Mouse (Mus musculus): ENCODE measurements around the gene Patl1.
"Not testable (repeated sequence)": the region's sequence is repeated elsewhere in the genome, so short reads cannot be mapped to it uniquely, and the experiment has no call there.

The Patl1 gene

DNA sequence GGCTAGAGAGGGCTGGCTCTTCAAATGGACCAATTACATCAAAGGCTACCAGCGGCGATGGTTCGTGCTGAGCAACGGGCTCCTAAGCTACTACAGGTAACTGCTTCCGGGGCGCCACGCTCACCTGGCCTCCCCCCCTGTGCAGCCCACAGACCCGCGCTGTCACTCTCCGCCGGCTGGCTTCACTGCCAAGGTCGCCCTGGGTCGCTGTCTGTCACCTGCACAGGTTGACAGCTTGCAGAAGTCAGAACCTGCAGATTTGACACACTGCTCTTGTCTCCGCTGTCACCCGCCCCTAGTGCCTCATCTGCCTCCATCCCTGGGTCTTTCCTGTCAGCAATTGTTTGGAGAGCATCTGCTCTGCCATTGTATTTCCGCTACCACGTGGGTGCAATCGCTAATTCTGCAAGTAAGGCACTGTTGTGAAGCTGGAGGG, 54.0 kb downstream of the Patl1 start:
- DNase-seq (ENCODE audit: low spot score), result peak; percentile 23

DNA sequence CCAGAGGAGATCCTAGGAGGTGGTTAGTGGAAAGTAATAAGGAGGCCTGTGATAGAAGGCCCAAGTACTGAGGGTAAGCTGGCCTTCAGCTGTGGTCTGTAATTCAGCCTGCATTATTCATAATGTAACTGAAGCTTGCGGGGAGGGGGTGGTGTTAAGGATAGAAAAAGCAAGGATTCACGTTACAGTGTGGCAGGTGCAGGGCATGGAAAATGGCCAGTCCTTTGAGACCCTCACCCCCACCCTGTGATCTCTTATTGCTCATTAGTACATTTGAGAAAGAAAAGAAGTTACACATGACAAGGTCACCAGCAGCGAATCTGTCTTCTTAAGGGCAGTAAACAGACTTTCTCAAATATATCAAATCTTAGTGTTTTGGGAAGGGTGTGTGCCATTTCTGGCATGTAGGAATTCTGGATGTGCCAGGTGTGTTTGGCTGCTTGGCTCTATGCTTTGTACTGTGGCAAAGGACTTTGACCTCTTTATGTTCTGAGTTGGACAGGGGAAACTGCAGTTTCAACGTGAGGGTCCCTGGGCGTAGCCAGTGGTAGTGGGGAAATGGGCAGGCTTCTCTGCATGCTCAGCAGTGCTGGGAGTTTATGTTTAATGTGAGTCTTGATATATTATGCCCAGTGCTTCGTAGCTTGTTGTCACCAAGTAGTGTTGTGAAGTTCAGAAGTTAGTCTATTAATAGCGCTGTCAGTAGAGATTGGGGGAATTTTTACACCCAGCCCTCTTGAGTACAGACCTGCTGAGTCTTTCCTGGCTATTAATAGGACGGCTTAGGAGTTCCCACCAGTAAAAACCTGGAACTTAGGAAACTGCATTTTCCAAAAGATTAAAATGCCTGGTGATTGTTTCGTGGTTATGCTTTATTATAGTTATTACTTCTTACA, 57.2 kb downstream of the Patl1 start:
- DNase-seq (ENCODE audit: low spot score), result no peak

DNA sequence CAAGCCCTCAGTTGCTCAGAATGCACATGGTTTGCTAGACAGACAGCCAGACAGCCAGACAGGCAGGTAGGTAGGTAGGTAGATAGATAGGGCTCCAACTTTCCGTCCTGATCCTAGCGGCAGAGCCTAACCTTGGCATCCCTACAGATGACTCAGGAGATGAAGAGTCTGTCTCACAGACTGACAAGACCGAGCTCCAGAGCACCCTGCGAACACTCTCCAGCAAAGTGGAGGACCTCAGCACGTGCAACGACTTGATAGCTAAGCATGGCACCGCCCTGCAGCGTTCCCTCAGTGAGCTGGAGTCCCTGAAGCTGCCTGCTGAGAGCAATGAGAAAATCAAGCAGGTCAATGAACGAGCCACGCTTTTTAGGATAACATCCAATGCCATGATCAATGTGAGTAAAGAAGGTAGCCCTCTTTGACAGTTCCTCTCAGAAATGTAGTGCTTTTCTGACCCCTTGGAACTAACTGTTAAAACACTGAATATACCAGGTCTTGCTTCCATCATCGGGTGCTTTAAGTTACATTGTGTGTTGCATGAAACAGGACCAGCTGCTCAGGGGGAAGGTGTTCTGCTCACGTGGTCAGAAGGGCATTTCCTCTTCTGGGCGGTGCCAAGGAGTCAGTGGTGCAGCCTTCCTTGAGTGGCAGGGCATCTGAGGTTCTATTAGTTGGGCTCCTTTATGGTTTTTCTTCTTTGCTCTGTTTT, 61.5 kb downstream of the Patl1 start:
- no peak for DNase-seq (ENCODE audit: low spot score)

DNA sequence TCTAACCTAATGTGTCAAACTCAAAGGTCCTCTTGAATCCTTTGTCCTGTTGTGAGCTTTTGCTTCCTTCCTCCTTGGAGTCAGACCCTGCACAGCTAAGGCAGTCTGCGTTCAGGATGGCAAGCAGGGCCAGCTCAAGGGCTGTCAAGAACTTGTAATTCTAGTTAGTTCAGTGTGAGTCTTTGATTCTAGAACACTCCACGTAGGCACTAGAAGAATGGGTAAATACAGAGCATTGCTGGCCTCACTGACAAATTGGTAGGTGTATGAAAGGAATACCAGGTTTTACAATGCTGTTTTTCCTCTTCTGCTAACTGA, 62.0 kb downstream of the Patl1 start:
- no peak for DNase-seq (ENCODE audit: low spot score)

DNA sequence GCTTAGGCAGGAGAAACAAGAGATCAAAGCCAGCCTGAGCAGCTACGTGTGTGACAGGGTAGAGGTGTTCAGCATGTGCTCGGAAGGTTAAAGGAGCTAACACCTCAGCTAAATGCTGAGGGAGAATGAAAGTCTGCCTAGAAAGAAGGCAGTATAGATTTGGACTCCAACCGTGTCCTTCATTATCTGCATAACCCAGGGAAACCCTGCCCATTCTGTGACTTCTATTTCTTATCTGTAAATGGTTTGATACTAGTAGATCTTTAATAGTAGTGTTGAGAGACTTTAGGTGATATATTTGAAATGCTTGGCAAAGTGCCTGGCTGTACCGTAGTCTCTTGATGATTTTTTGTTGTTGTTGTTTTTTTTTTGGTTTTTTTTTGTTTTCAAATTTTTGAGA, 63.5 kb downstream of the Patl1 start:
- DNase-seq (ENCODE audit: low spot score), result no peak

DNA sequence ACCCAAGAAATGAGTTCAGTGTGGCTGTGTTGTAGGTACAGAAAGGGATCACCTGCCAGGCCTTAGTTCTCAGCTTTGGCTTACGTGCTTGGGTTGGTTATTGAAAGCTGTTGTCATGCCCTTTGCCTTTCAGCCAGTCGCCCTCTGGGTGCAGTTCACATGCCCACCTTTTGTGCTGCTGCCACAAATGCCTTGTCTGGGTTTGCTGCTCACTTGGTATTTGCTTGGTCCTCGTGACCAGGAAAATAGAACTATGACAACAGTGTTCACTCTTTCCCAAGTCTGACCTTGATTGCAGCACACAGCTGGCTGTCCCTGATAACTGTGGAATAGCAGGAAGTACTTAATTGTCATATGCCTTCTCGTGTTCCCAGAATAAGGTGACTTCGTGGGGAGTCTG, 65.2 kb downstream of the Patl1 start:
- no peak for DNase-seq (ENCODE audit: low spot score)

DNA sequence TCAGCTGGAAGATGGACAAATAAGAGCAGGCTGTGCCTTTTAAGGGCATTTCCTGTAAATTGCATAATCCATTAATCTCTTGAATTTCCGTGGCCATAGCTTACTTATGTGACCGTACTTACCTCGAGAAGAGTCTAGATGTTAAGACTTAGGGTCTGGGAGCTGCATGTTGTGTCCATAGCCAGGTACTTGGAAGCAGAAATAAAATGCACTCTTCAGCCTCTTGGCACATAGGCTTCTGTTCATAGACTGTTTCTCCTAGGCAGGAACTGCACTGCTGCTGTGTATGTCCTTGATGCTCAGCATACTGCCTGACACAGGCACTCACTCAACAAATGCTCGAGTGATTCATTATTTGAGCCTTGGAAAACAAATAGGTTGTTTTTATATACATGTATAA, 68.3 kb downstream of the Patl1 start:
- no peak for DNase-seq (ENCODE audit: low spot score)

DNA sequence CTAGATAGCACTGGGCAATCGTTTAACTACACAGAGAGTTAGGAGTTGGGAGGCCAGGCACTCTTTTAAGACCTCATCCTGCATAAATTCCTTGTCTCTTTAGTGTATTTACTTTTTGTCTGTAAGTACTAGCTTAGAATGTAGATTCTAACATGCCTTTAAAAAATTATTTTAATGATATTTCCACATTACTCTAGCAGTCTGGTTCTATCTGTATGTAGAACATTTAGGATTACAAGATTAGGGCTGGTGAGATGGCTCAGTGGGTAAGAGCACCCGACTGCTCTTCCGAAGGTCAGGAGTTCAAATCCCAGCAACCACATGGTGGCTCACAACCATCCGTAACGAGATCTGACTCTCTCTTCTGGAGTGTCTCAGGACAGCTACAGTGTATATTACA, 72.4 kb downstream of the Patl1 start:
- not testable (repeated sequence) for DNase-seq (ENCODE audit: low spot score)

DNA sequence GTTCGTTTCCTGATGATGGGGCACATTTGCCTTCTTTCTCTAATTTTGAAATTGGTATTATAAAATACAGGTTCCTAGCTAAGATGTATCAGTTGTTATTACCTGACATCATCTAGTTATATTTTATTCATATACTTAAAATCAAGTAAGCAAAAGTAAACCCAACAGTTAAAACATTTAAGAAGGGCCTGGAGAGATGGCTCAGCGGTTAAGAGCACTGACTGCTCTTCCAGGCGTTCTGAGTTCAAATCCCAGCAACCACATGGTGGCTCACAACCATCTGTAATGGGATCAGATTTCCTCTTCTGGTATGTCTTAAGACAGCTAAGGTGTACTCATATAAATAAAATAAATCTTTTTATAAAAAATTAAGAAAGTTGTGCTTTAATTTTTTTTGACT, 75.6 kb downstream of the Patl1 start:
- no peak for DNase-seq (ENCODE audit: low spot score)

DNA sequence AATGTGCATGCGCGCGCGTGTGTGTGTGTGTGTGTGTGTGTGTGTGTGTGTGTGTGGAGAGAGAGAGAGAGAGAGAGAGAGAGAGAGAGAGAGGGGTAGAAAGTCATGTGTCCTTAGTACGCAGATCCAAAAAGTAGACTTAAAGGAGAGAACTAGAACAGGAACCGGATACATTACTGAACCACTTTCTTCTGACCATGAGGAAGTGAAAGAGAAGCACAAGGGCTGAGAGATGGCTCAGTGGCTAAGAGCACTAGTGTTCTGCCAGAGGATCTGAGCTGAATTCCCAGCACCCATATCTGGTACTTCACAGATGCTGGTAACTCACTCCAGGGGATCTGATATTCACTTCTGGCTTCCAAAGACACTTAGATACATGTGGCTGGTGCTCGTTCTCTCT, 77.1 kb downstream of the Patl1 start:
- no peak for DNase-seq (ENCODE audit: low spot score)

DNA sequence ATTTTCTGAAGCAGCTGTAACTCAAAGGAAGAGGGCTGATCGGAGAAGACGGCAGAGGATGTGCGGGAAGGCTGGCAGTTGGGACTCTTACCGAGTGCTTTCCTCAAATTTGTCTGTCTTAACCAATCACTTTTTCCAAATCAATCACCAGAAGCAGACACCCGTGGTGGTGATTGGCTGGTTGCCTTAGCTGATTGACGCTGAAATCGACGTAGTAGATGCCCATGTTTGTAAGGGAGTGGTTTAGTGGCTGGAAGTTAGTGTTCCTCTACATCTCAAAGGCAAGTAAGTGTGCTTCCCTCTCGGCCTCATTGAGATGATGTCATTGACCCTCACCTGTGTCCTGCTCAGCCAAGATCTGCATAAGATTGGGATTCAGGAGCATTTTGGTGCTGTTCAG, 79.8 kb downstream of the Patl1 start:
- no peak for DNase-seq (ENCODE audit: low spot score)

DNA sequence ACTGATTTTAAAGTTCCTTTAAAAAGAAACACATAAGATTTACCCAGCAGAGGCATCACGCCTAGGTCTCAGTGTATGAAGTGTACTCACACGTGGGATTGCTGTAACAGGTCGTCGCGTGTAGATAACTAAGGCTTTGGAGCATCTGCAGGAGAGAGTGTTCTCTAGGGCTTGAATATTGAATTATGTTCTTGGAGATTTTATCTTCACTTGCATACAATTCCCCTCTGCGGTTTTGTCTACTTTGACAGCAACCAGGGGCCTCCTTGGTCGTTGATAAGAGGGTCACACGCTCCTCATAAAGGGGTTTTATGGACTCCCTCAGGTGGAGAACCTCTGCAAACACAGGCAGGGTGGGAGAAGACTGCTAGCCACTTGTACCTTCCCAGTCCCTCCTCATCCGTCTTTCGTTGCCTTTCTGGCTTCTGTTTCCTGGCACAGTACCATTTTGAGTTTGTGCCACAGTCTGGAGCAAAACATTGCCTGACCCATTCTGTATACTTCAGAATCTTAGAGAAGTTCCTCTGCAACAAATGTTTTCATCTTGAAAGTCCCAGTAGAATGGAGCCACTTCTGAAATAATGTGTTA, 80.3 kb downstream of the Patl1 start:
- DNase-seq (ENCODE audit: low spot score), result peak; percentile 51
